Mouse (Mus musculus) erythroblast, embryonic 14.5 days (primary cell): ENCODE data around the gene Bhlhb9.

Experiments used
- GATA1 ChIP-seq: IDR thresholded peaks from 2 replicates; pipeline ENCODE4 v1.6.1; 2012; ENCODE audit warnings: low read length, inconsistent platforms, mixed read lengths
- TAL1 ChIP-seq: IDR thresholded peaks from 3 replicates; pipeline ENCODE4 v1.6.1; 2012; ENCODE audit warnings: low read length, inconsistent platforms, mixed read lengths

DNA sequence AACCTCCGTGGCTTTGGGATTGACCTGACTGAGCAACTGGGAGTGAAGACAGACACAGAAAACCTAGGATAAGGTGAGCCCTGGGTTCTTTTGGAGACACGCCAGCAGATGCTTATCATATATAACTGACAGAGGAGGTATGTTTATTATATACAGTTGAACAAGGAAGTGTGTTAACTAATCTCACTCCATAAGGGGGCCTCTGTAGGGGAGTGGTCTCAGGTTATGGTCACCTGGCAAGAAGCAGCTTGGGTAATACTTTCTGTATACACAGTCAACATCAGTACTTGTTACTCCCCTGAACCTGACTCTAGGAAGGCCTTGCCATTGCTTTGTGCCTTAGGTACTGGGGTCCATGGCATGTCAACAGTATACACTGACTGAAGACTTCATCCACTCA lies 28.8 kb upstream of the Bhlhb9 start:
- TF ChIP-seq GATA1 (no peak), TAL1 (no peak)
